Mouse (Mus musculus): ENCODE results near the gene Dynlrb1. TPM values are rescaled to one million over a fixed set of nuclear protein-coding genes. Genes with fewer than 3 reads are reported as not detected.
A peak's percentile ranks its signal among the peaks of the same experiment; 100 is the strongest.

The Dynlrb1 gene
- total and polyA plus RNA-seq, 2 experiments: 124 to 141 TPM

DNA sequence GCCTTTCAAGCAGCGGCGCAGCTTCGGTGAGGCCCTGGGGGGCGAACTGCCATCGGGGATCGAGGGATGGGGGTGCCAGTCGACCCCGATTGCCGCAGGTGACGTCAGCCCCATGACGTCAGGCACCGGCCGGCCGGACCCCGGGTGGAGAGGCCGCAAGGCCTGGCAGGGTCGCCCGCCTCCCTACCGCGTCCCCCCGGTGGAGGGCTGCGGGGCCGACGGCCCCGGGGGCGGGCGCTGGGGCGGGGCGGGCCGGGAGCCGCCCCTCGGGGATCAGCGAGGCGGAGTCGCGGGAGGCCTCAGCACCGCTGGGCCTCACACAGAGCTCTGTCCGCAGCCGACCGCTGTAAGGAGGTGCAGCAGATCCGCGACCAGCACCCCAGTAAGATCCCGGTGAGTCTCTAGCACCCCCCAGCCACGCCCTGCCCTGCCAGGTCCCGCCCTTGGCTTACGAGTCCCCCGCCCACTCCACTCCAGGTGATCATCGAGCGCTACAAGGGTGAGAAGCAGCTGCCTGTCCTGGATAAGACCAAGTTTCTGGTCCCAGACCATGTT is 40.4 kb downstream of the Dynlrb1 start:
- H3K27ac ChIP-seq (replicated peaks; ENCODE audit: insufficient read depth, low read depth, low read length): peak overlapping the region; percentile 85
- H3K4me1 ChIP-seq (ENCODE audit: control insufficient read depth, insufficient read depth, low read length): peaks cover 13% of the 10 kb centered on the region
- H3K36me3 ChIP-seq (ENCODE audit: control insufficient read depth, insufficient read depth, low read length): no peaks in the 10 kb centered on the region
- no peaks in the 10 kb centered on the region for H3K79me2 ChIP-seq (ENCODE audit: control insufficient read depth, insufficient read depth, low read length)
- peak; percentile 42 for DNase-seq (ENCODE audit: extremely low read depth, low read depth, low spot score)
- TF ChIP-seq CTCF (IDR thresholded peaks at IDR 0.05; ENCODE audit: low read depth, low read length) (no peak), POLR2A (IDR thresholded peaks at IDR 0.05; ENCODE audit: extremely low read depth, insufficient read depth, low read length) (peak; percentile 62)
- peak overlapping the region; percentile 96 for H3K9ac ChIP-seq (ENCODE audit: low read depth, low read length)
- peak overlapping the region; percentile 96 for H3K4me3 ChIP-seq (ENCODE audit: insufficient read depth, low read depth, low read length)
- no peaks in the 10 kb centered on the region for H3K27me3 ChIP-seq (ENCODE audit: control insufficient read depth, insufficient read depth, low read length)
- WGBS: under 1% methylated on average over 49 of the region's 49 CpGs

DNA sequence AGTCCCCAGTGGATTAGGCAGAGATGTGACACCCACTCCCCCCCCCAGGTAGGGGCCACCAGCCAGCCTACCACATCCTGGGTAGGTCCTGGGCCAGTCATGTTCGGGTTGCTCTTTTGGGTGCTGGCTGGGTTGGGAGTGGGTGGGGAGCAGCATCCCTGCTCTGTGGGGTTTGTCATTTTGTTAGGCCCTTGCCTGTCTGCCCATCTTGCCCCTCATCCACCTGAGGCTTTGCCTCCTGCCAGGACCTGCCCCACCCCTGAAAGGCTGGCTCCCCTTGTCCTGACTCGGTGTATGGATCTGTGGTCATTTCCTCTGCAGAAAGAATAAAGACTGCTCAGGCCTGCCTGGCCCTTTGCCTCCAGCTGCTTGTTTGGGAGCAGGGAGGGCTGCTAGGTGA is 41.4 kb downstream of the Dynlrb1 start:
- 92% methylated on average over 2 of the region's 2 CpGs for WGBS
- Histone ChIP-seq H3K79me2 (ENCODE audit: control insufficient read depth, insufficient read depth, low read length) (no peaks in the 10 kb centered on the region), H3K9ac (ENCODE audit: low read depth, low read length) (no peak overlapping the region), H3K4me1 (ENCODE audit: control insufficient read depth, insufficient read depth, low read length) (peaks cover 13% of the 10 kb centered on the region), H3K27me3 (ENCODE audit: control insufficient read depth, insufficient read depth, low read length) (no peaks in the 10 kb centered on the region), H3K4me3 (ENCODE audit: insufficient read depth, low read depth, low read length) (no peak overlapping the region), H3K36me3 (ENCODE audit: control insufficient read depth, insufficient read depth, low read length) (no peaks in the 10 kb centered on the region), H3K27ac (replicated peaks; ENCODE audit: insufficient read depth, low read depth, low read length) (no peak overlapping the region)
- DNase-seq (ENCODE audit: extremely low read depth, low read depth, low spot score): no peak
- TF ChIP-seq POLR2A (IDR thresholded peaks at IDR 0.05; ENCODE audit: extremely low read depth, insufficient read depth, low read length) (no peak), CTCF (IDR thresholded peaks at IDR 0.05; ENCODE audit: low read depth, low read length) (no peak)

DNA sequence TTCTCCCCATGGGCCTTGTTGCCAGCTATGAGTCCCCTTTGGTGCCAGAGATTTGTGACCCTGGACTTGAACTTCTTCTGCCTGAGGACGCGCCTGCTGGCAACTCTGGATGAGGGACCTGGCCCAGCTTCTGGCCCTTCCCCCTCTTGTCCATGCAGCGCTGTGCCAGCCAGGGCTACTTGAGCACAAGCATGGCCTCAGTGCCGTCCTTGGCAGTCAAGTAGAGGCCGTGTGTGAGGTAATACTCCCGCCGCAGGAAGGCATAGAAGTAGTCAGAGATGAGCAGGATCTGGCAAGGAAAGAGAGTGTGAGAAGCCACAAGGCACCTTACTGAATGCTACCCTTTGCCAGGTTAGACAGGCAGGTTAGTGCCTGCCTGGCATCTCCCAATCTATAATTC is 42.0 kb downstream of the Dynlrb1 start:
- no peaks in the 10 kb centered on the region for H3K36me3 ChIP-seq (ENCODE audit: control insufficient read depth, insufficient read depth, low read length)
- no peaks in the 10 kb centered on the region for H3K27me3 ChIP-seq (ENCODE audit: control insufficient read depth, insufficient read depth, low read length)
- DNase-seq (ENCODE audit: extremely low read depth, low read depth, low spot score): peak; percentile 73
- 33% methylated on average over 7 of the region's 7 CpGs for WGBS
- TF ChIP-seq CTCF (IDR thresholded peaks at IDR 0.05; ENCODE audit: low read depth, low read length): no peak
- TF ChIP-seq POLR2A (IDR thresholded peaks at IDR 0.05; ENCODE audit: extremely low read depth, insufficient read depth, low read length): no peak
- H3K4me1 ChIP-seq (ENCODE audit: control insufficient read depth, insufficient read depth, low read length): peaks cover 13% of the 10 kb centered on the region
- H3K9ac ChIP-seq (ENCODE audit: low read depth, low read length): no peak overlapping the region
- no peak overlapping the region; the same call in 1 of the 2 replicates for H3K27ac ChIP-seq (replicated peaks; ENCODE audit: insufficient read depth, low read depth, low read length)
- no peaks in the 10 kb centered on the region for H3K79me2 ChIP-seq (ENCODE audit: control insufficient read depth, insufficient read depth, low read length)
- H3K4me3 ChIP-seq (ENCODE audit: insufficient read depth, low read depth, low read length): no peak overlapping the region

- H3K27ac ChIP-seq (replicated peaks; ENCODE audit: insufficient read depth, low read depth, low read length): no peak overlapping the region; the same call in 1 of the 2 replicates
- WGBS: 68% methylated on average over 4 of the region's 4 CpGs
These were observed 42.8 kb downstream of the Dynlrb1 start for GRCm38 (mm10) chr2:155279163-155279562.

GRCm38 (mm10) chr2:155280116-155280515 is 43.8 kb downstream of the Dynlrb1 start:
- no peak for TF ChIP-seq CTCF (IDR thresholded peaks at IDR 0.05; ENCODE audit: low read depth, low read length)
- no peak for TF ChIP-seq POLR2A (IDR thresholded peaks at IDR 0.05; ENCODE audit: extremely low read depth, insufficient read depth, low read length)
- Histone ChIP-seq H3K4me1 (ENCODE audit: control insufficient read depth, insufficient read depth, low read length) (peaks cover 13% of the 10 kb centered on the region), H3K27ac (replicated peaks; ENCODE audit: insufficient read depth, low read depth, low read length) (no peak overlapping the region), H3K4me3 (ENCODE audit: insufficient read depth, low read depth, low read length) (no peak overlapping the region), H3K9ac (ENCODE audit: low read depth, low read length) (no peak overlapping the region), H3K36me3 (ENCODE audit: control insufficient read depth, insufficient read depth, low read length) (no peaks in the 10 kb centered on the region), H3K79me2 (ENCODE audit: control insufficient read depth, insufficient read depth, low read length) (no peaks in the 10 kb centered on the region), H3K27me3 (ENCODE audit: control insufficient read depth, insufficient read depth, low read length) (no peaks in the 10 kb centered on the region)
- DNase-seq (ENCODE audit: extremely low read depth, low read depth, low spot score): no peak
- WGBS: 78% methylated on average over 2 of the region's 2 CpGs

More at GRCm38 (mm10) chr2:155279163-155279562, 42.8 kb downstream of the Dynlrb1 start:
- no peak overlapping the region for H3K9ac ChIP-seq (ENCODE audit: low read depth, low read length)
- DNase-seq (ENCODE audit: extremely low read depth, low read depth, low spot score): no peak
- H3K79me2 ChIP-seq (ENCODE audit: control insufficient read depth, insufficient read depth, low read length): no peaks in the 10 kb centered on the region
- peaks cover 13% of the 10 kb centered on the region for H3K4me1 ChIP-seq (ENCODE audit: control insufficient read depth, insufficient read depth, low read length)
- H3K27me3 ChIP-seq (ENCODE audit: control insufficient read depth, insufficient read depth, low read length): no peaks in the 10 kb centered on the region
- no peaks in the 10 kb centered on the region for H3K36me3 ChIP-seq (ENCODE audit: control insufficient read depth, insufficient read depth, low read length)
- no peak overlapping the region for H3K4me3 ChIP-seq (ENCODE audit: insufficient read depth, low read depth, low read length)
- TF ChIP-seq CTCF (IDR thresholded peaks at IDR 0.05; ENCODE audit: low read depth, low read length): no peak
- TF ChIP-seq POLR2A (IDR thresholded peaks at IDR 0.05; ENCODE audit: extremely low read depth, insufficient read depth, low read length): no peak

DNA sequence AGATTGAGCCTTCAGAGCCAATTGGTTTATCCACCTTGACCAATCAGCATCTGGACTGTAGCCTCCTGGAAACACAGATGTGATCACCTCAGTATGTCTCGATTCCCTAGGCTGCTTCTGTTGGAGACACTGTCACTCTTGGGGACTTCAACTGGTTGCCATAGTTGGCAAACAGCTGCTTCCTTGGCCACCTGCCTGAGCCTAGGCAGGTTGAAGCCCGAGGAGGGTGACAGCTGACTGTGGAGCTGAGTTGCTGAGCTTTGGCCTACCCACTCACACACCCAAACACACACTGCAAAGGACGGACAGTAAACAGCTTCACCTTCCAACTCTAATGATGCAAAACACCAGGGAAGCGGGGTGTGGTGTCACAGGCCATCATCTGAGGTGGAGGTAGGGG is 47.5 kb downstream of the Dynlrb1 start:
- H3K27ac ChIP-seq (replicated peaks; ENCODE audit: insufficient read depth, low read depth, low read length): no peak overlapping the region
- WGBS: 63% methylated on average over 4 of the region's 4 CpGs
- no peak overlapping the region for H3K4me3 ChIP-seq (ENCODE audit: insufficient read depth, low read depth, low read length)
- no peaks in the 10 kb centered on the region for H3K27me3 ChIP-seq (ENCODE audit: control insufficient read depth, insufficient read depth, low read length)
- H3K79me2 ChIP-seq (ENCODE audit: control insufficient read depth, insufficient read depth, low read length): no peaks in the 10 kb centered on the region
- no peaks in the 10 kb centered on the region for H3K36me3 ChIP-seq (ENCODE audit: control insufficient read depth, insufficient read depth, low read length)
- TF ChIP-seq POLR2A (IDR thresholded peaks at IDR 0.05; ENCODE audit: extremely low read depth, insufficient read depth, low read length) (no peak), CTCF (IDR thresholded peaks at IDR 0.05; ENCODE audit: low read depth, low read length) (no peak)
- H3K4me1 ChIP-seq (ENCODE audit: control insufficient read depth, insufficient read depth, low read length): 0 out of 2 replicates have a peak, but pooled peaks cover under 1% of the 10 kb centered on the region
- H3K9ac ChIP-seq (ENCODE audit: low read depth, low read length): no peak overlapping the region
- no peak for DNase-seq (ENCODE audit: extremely low read depth, low read depth, low spot score)

Measured in liver, adult 2 months (tissue).